Comparison of ENCODE assay signal across 10 mouse cellular contexts in genomic region chr8:88576351-88577142, GRCm38 (mm10). TPM values are rescaled to one million over a fixed set of nuclear protein-coding genes. Genes with fewer than 3 reads are reported as not detected.
DNase-seq lines count a peak whose midpoint lies in the region; ATAC-seq and TF ChIP-seq lines count a peak whose summit lies in the region.
"Had no signal": no experiment of that assay in that cellular context is flagged by ENCODE, and none has a peak within 500 bp of the region (broad histone marks: within the 10 kb centered on the region; RNA-seq: fewer than 3 reads in every experiment).

No protein-coding gene starts in this region.

- ATAC-seq in inflammation-experienced regulatory T-cells, adult 6 months, result no peak
- ATAC-seq in megakaryocyte-erythroid progenitor cell, adult 5-6 weeks (replicated peaks; ENCODE audit: low FRiP score, low TSS enrichment, poor library complexity, severe bottlenecking), result no peak
- ATAC-seq: Patski had no signal

- peak; percentile 67 to 69 for DNase-seq in lung, adult 18-20 months
- DNase-seq in lung, adult 2 months, result no peak
- DNase-seq in gastrocnemius, postnatal 4 days (ENCODE audit: low spot score in 2 of 2), result peak; percentile 46 to 66
- peak; percentile 41 for DNase-seq in kidney, postnatal 14 days
- DNase-seq in lung, postnatal 4 days, result peak; percentile 70 to 87
- no peak for DNase-seq in cerebellum, adult 8-10 months

- H3K4me1 ChIP-seq in lung, adult 2 months (ENCODE audit: control insufficient read depth, insufficient read depth, low read length), result peaks cover 22% of the 10 kb centered on the region; the same call in 1 of the 2 replicates

- WGBS in lung, adult 2 months, result 49% methylated on average over 10 of the region's 10 CpGs

- no peak for TF ChIP-seq CTCF in lung, adult 2 months (IDR thresholded peaks at IDR 0.05; ENCODE audit: insufficient read depth, low read length)

- TF ChIP-seq POLR2A in lung, adult 2 months (IDR thresholded peaks at IDR 0.05; ENCODE audit: borderline replicate concordance, extremely low read depth, low read depth, low read length), result no peak

- no peak overlapping the region for H3K4me3 ChIP-seq in lung, adult 2 months (replicated peaks; ENCODE audit: extremely low read depth, low read depth, low read length)
- H3K4me3 ChIP-seq: midbrain, embryonic 12.5 days had no signal

RNA-seq across cellular contexts. Expression of gene Nkd1, which starts 55.4 kb away (rescaled TPM):
- polyA plus RNA-seq in lung, adult 2 months (2012; rRNA removed), result 143 and 171 TPM in 2 replicates
- 10 to 100 TPM; 11.7 to 11.9 TPM for total RNA-seq in gastrocnemius, postnatal 4 days (2021)
- polyA plus RNA-seq in inflammation-experienced regulatory T-cells, adult 6 months (2017; shearing (Covaris generic)), result not detected
- not detected in 2 replicates for total RNA-seq in megakaryocyte-erythroid progenitor cell, adult 5-6 weeks (2014; fragmentation: Nextera tagmentation)
- not detected in 2 replicates for total RNA-seq in megakaryocyte-erythroid progenitor cell, adult 5-6 weeks (2017)

RNA-seq across cellular contexts. Expression of gene Snx20, which starts 59.4 kb away (rescaled TPM):
- 11.5 and 16.8 TPM in 2 replicates for polyA plus RNA-seq in lung, adult 2 months (2012; rRNA removed)
- total RNA-seq in gastrocnemius, postnatal 4 days (2021), result 1 to 10 TPM; 1.3 to 1.5 TPM
- polyA plus RNA-seq in inflammation-experienced regulatory T-cells, adult 6 months (2017; shearing (Covaris generic)), result 10 to 100 TPM in 1 of 3 experiments, 1 to 10 TPM in 2; 6.2 to 12.0 (median 9.3) TPM
- total RNA-seq in megakaryocyte-erythroid progenitor cell, adult 5-6 weeks (2014; fragmentation: Nextera tagmentation), result 3.8 and 6.0 TPM in 2 replicates
- total RNA-seq in megakaryocyte-erythroid progenitor cell, adult 5-6 weeks (2017), result 3.6 and 14.5 TPM in 2 replicates

Comparison
In these comparisons a context has a peak if more than half of its experiments do, and no peak if none do; other contexts are left out.
1. DNase-seq: peak in lung, adult 18-20 months (2 of 2), gastrocnemius, postnatal 4 days (2 of 2), kidney, postnatal 14 days (single experiment) and lung, postnatal 4 days (2 of 2); none in lung, adult 2 months (single experiment) and cerebellum, adult 8-10 months (single experiment).
2. RNA of gene Nkd1, which starts 55.4 kb away (total RNA-seq): 11.7 to 11.9 TPM in gastrocnemius, postnatal 4 days; not detected in megakaryocyte-erythroid progenitor cell, adult 5-6 weeks; every median in the first group is over 10 times any median in the second.